Mouse (Mus musculus) T-helper 1 cell (primary cell): ENCODE measurements at regions not wholly inside any gene's neighbourhood (a gene's known extent, or its start where the extent isn't known, plus 50 kb on each side); places are given as distances from the start of the nearest gene placed in this dataset.

Experiments used
- in situ Hi-C: fragments of 300-600 bp; cut with MboI, MseI; formaldehyde crosslinking; loops from one replicate; pipeline ENCODE4 v1.15.1; 2025; ENCODE audit warnings: high pct_unique_total_duplicates

GRCm38 (mm10) chr5:120251697-120252401, 135.6 kb downstream of the Rbm19 start:
- in situ Hi-C loops: no loop called here

- in situ Hi-C loops: no loop called here
Observed at GRCm38 (mm10) chr5:120252551-120252950, 136.3 kb downstream of the Rbm19 start.

GRCm38 (mm10) chr5:120262715-120263273, 146.5 kb downstream of the Rbm19 start:
- in situ Hi-C loops: no loop called here

- in situ Hi-C loops: no loop called here
Observed at GRCm38 (mm10) chr5:120269416-120269860, 153.2 kb downstream of the Rbm19 start.

GRCm38 (mm10) chr5:120270887-120271616, 154.8 kb downstream of the Rbm19 start:
- in situ Hi-C loops: no loop called here

GRCm38 (mm10) chr5:120276229-120276628, 155.3 kb upstream of the Lhx5 start:
- in situ Hi-C loops: no loop called here

GRCm38 (mm10) chr5:120280321-120280720, 151.2 kb upstream of the Lhx5 start:
- in situ Hi-C loops: no loop called here

GRCm38 (mm10) chr5:120280991-120281602, 150.4 kb upstream of the Lhx5 start:
- in situ Hi-C loops: no loop called here

GRCm38 (mm10) chr5:120281840-120282565, 149.5 kb upstream of the Lhx5 start:
- in situ Hi-C loops: no loop called here

GRCm38 (mm10) chr5:120284625-120285024, 146.9 kb upstream of the Lhx5 start:
- in situ Hi-C loops: no loop called here

GRCm38 (mm10) chr5:120285036-120285435, 146.5 kb upstream of the Lhx5 start:
- in situ Hi-C loops: no loop called here

- in situ Hi-C loops: no loop called here
Observed at GRCm38 (mm10) chr5:120286787-120287186, 144.7 kb upstream of the Lhx5 start.

- in situ Hi-C loops: no loop called here
Observed at GRCm38 (mm10) chr5:120288036-120288684, 143.3 kb upstream of the Lhx5 start.

GRCm38 (mm10) chr5:120294526-120295078, 136.9 kb upstream of the Lhx5 start:
- in situ Hi-C loops: no loop called here

GRCm38 (mm10) chr5:120297190-120297589, 134.3 kb upstream of the Lhx5 start:
- in situ Hi-C loops: no loop called here

- in situ Hi-C loops: no loop called here
Observed at GRCm38 (mm10) chr5:120297665-120298282, 133.7 kb upstream of the Lhx5 start.

- in situ Hi-C loops: no loop called here
Observed at GRCm38 (mm10) chr5:120301672-120302071, 129.8 kb upstream of the Lhx5 start.

GRCm38 (mm10) chr5:120302307-120302706, 129.2 kb upstream of the Lhx5 start:
- in situ Hi-C loops: no loop called here

- in situ Hi-C loops: no loop called here
Observed at GRCm38 (mm10) chr5:120304295-120304701, 127.2 kb upstream of the Lhx5 start.

- in situ Hi-C loops: no loop called here
Observed at GRCm38 (mm10) chr5:120312299-120312698, 119.2 kb upstream of the Lhx5 start.
